Mouse (Mus musculus): Measurements from ENCODE around the gene Tmem43. TPM values are rescaled to one million over a fixed set of nuclear protein-coding genes. Genes with fewer than 3 reads are reported as not detected.
"Not testable (repeated sequence)": the region's sequence is repeated elsewhere in the genome, so short reads cannot be mapped to it uniquely, and the experiment has no call there.

Gene Tmem43
- polyA plus RNA-seq, 1 experiment: 68.1 TPM

DNA sequence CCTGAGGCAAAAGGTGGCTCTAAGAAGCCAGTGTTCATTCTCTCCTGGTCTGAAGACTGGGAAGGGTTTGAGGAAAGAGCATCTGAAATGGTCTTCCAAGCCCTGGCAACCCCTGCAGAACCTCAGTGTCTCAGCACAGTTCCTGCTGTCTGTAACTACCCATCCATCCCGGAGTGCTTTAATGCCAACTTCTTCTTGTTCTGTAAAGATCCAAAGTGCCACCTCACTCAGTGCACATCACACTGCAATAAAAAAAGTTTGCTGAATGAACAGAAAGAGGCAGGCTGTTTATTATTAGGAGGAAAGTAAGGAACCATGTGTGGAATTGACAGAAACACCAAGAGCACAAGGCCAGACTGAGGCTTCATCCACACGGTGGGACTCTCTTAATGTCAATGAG lies 2.8 kb upstream of the Tmem43 start:
- Histone ChIP-seq H3K79me2 (ENCODE audit: control insufficient read depth, insufficient read depth) (peaks cover 79% of the 10 kb centered on the region), H3K27me3 (ENCODE audit: control insufficient read depth, insufficient read depth, insufficient read length) (no peaks in the 10 kb centered on the region), H3K4me3 (ENCODE audit: insufficient read depth, poor library complexity, severe bottlenecking) (no peak overlapping the region), H3K79me3 (ENCODE audit: low read depth) (peaks cover 49% of the 10 kb centered on the region), H3ac (ENCODE audit: control insufficient read depth, insufficient read length, low read depth) (no peak overlapping the region), H3K36me3 (ENCODE audit: control insufficient read depth, insufficient read depth) (peaks cover 45% of the 10 kb centered on the region)
- TF ChIP-seq MYOG (IDR thresholded peaks at IDR 0.05; ENCODE audit: control insufficient read depth, extremely low read depth, insufficient read length): no peak
- no peak for TF ChIP-seq CEBPB (IDR thresholded peaks at IDR 0.05; ENCODE audit: low read depth)
- no peak for TF ChIP-seq MAX (IDR thresholded peaks at IDR 0.05)
- no peak for TF ChIP-seq CTCF (IDR thresholded peaks at IDR 0.05; ENCODE audit: control insufficient read depth, insufficient read depth, insufficient read length)
- no peak for TF ChIP-seq FOSL1 (IDR thresholded peaks at IDR 0.05; ENCODE audit: insufficient read depth, low read length, poor library complexity, severe bottlenecking)
- no peak for TF ChIP-seq USF1 (IDR thresholded peaks at IDR 0.05; ENCODE audit: low read depth)
- no peak for TF ChIP-seq MYOD1 (IDR thresholded peaks at IDR 0.05; ENCODE audit: control insufficient read depth, insufficient read length, low read depth)

DNA sequence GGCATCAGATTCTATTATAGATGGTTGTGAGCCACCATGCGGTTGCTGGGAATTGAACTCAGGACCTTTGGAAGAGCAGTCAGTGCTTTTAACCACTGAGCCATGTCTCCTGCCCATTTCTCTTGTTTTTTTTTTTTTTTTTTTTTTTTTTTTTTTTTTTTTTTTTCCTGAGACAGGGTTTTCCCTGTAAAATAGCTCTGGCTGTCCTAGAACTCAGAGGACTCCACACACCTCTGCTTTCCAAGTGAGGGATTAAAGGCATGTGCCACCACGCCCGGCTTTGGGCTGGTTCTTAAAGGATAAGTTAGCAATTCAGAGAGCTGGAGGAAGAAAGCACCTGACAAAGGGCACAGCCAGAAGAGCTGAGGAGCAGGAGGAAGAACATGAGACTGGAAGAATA lies 2.1 kb upstream of the Tmem43 start:
- H3ac ChIP-seq (ENCODE audit: control insufficient read depth, insufficient read length, low read depth); H3K27me3 ChIP-seq (ENCODE audit: control insufficient read depth, insufficient read depth, insufficient read length); H3K4me3 ChIP-seq (ENCODE audit: insufficient read depth, poor library complexity, severe bottlenecking): not testable (repeated sequence)
- H3K79me2 ChIP-seq (ENCODE audit: control insufficient read depth, insufficient read depth): peaks cover 86% of the 10 kb centered on the region
- H3K79me3 ChIP-seq (ENCODE audit: low read depth): peaks cover 55% of the 10 kb centered on the region
- H3K36me3 ChIP-seq (ENCODE audit: control insufficient read depth, insufficient read depth): peaks cover 45% of the 10 kb centered on the region

DNA sequence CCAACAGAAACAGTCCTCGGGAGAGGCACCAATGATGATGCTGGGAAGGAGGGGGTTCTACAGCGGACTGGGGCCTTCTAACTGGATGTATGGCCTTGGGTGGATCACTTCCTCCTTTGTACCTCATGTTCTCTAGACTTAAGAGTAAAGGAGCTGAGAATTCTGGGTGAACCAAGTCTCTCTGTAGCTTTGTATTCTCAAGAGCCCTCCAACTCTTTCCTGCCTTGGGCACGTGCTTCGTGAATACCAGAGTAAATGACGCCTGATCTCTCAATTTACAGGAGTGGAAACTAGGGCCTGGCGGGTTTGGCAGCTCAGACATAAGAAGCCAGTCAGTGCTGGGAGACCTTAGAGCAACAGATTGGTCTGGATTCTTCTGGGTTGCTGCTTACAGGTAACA lies 1.2 kb upstream of the Tmem43 start:
- peaks cover 46% of the 10 kb centered on the region for H3K36me3 ChIP-seq (ENCODE audit: control insufficient read depth, insufficient read depth)
- peak overlapping the region; percentile 95 for H3ac ChIP-seq (ENCODE audit: control insufficient read depth, insufficient read length, low read depth)
- H3K79me3 ChIP-seq (ENCODE audit: low read depth): peaks cover 56% of the 10 kb centered on the region
- peaks cover 95% of the 10 kb centered on the region for H3K79me2 ChIP-seq (ENCODE audit: control insufficient read depth, insufficient read depth)
- peak overlapping the region; percentile 94 for H3K4me3 ChIP-seq (ENCODE audit: insufficient read depth, poor library complexity, severe bottlenecking)
- no peaks in the 10 kb centered on the region for H3K27me3 ChIP-seq (ENCODE audit: control insufficient read depth, insufficient read depth, insufficient read length)
- no peak for TF ChIP-seq CEBPB (IDR thresholded peaks at IDR 0.05; ENCODE audit: low read depth)
- TF ChIP-seq MYOG (IDR thresholded peaks at IDR 0.05; ENCODE audit: control insufficient read depth, extremely low read depth, insufficient read length): no peak
- TF ChIP-seq FOSL1 (IDR thresholded peaks at IDR 0.05; ENCODE audit: insufficient read depth, low read length, poor library complexity, severe bottlenecking): no peak
- TF ChIP-seq MYOD1 (IDR thresholded peaks at IDR 0.05; ENCODE audit: control insufficient read depth, insufficient read length, low read depth): no peak
- no peak for TF ChIP-seq CTCF (IDR thresholded peaks at IDR 0.05; ENCODE audit: control insufficient read depth, insufficient read depth, insufficient read length)
- no peak for TF ChIP-seq USF1 (IDR thresholded peaks at IDR 0.05; ENCODE audit: low read depth)
- no peak for TF ChIP-seq MAX (IDR thresholded peaks at IDR 0.05)

DNA sequence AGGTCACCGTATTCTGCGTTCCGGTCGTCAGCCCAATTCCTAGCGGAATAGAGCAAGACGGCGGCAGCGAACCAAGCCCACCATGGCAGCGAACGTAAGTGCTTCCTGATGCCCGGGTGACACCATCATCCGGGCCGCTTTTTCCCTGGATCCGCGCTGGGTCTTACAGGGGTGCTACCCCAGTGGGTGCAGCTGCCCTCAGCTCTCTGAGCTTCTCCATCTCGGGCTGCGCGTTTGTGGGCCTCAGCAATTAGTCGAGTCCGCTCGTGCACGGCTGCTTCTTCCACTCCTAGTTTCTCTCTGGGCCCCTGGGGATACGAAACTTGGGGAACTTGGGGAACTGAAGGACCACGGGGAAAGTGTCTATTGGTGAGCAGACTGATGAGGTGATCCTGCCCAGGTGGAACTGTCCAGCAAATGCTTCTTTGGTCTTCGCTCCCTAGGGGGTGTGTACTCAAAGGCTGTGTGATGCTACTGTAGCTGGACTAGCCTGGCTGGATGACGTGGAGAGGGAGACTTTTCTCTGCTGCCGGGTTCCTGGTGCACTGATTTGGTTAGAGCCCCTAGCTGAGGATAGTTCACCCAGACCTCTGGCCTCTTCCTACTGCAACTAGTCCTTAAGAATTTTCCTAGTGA lies 420 bp downstream of the Tmem43 start:
- no peak for TF ChIP-seq MYOD1 (IDR thresholded peaks at IDR 0.05; ENCODE audit: control insufficient read depth, insufficient read length, low read depth)
- TF ChIP-seq CTCF (IDR thresholded peaks at IDR 0.05; ENCODE audit: control insufficient read depth, insufficient read depth, insufficient read length): no peak
- TF ChIP-seq USF1 (IDR thresholded peaks at IDR 0.05; ENCODE audit: low read depth): no peak
- TF ChIP-seq FOSL1 (IDR thresholded peaks at IDR 0.05; ENCODE audit: insufficient read depth, low read length, poor library complexity, severe bottlenecking): no peak
- no peak for TF ChIP-seq MYOG (IDR thresholded peaks at IDR 0.05; ENCODE audit: control insufficient read depth, extremely low read depth, insufficient read length)
- TF ChIP-seq MAX (IDR thresholded peaks at IDR 0.05): no peak
- peaks cover 89% of the 10 kb centered on the region for H3K79me2 ChIP-seq (ENCODE audit: control insufficient read depth, insufficient read depth)

DNA sequence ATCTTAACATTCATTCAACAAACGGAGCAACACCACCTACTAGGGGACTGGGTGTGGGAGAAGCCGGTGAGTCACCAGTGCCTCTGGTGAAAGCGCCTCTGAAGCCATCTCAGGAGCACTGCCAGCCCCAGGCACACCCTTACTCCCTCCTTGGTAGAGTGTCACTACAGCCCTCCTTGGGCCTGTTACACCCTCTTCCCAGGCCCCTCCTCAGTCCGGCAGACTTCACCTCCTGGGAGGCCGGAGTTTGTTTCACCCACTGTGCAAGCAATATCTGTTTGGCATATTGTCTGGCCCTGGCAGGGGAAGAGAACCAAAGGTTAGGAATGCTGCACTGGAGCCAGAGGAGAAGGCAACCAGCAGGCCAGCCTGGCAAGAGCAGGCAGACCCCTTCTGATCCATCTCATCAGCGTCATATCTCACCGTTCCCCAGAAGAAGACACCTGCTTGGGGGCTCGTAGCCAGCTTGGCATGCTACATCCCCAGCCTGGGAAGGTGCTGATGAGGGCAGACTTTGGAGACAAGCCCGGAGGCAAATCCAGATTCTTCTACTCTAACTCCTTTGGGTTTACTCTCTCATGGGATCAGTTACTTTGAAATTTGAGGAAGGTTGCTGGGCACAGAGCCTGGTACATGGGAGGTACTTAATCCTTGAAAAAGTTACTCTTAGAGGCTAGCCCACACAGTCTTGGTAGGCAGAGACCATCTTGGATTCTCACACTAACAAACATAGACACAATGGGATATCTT lies 1.1 kb downstream of the Tmem43 start:
- Histone ChIP-seq H3ac (ENCODE audit: control insufficient read depth, insufficient read length, low read depth) (peak overlapping the region; percentile 86), H3K27me3 (ENCODE audit: control insufficient read depth, insufficient read depth, insufficient read length) (no peaks in the 10 kb centered on the region), H3K79me3 (ENCODE audit: low read depth) (peaks cover 46% of the 10 kb centered on the region), H3K36me3 (ENCODE audit: control insufficient read depth, insufficient read depth) (peaks cover 59% of the 10 kb centered on the region), H3K79me2 (ENCODE audit: control insufficient read depth, insufficient read depth) (peaks cover 82% of the 10 kb centered on the region), H3K4me3 (ENCODE audit: insufficient read depth, poor library complexity, severe bottlenecking) (peak overlapping the region; percentile 94)
- TF ChIP-seq USF1 (IDR thresholded peaks at IDR 0.05; ENCODE audit: low read depth) (no peak), CEBPB (IDR thresholded peaks at IDR 0.05; ENCODE audit: low read depth) (no peak), MYOD1 (IDR thresholded peaks at IDR 0.05; ENCODE audit: control insufficient read depth, insufficient read length, low read depth) (no peak), MAX (IDR thresholded peaks at IDR 0.05) (no peak), CTCF (IDR thresholded peaks at IDR 0.05; ENCODE audit: control insufficient read depth, insufficient read depth, insufficient read length) (no peak)

More for the DNA sequence above, 420 bp downstream of the Tmem43 start:
- Histone ChIP-seq H3ac (ENCODE audit: control insufficient read depth, insufficient read length, low read depth) (peak overlapping the region; percentile 86), H3K79me3 (ENCODE audit: low read depth) (peaks cover 53% of the 10 kb centered on the region), H3K27me3 (ENCODE audit: control insufficient read depth, insufficient read depth, insufficient read length) (no peaks in the 10 kb centered on the region), H3K4me3 (ENCODE audit: insufficient read depth, poor library complexity, severe bottlenecking) (peak overlapping the region; percentile 94), H3K36me3 (ENCODE audit: control insufficient read depth, insufficient read depth) (peaks cover 53% of the 10 kb centered on the region)

DNA sequence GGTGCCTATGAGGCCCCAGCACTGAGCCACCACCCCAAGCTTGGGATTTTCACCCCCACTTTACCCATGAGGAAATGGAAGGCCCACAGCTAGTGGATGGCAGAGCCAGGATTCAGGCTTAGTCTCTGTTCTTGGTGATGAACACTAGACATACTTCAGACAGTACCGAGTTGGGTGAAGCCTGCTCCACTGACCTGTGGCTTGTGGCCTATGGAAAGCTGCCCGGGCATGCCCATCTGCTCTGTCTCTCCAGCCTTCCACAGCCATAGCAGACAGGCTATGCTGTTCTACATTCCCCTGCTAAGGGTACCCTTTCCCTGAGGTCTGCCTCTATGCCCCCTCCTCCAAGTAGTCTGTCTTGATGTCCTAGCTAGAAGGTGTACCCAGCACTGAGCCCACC lies 3.0 kb downstream of the Tmem43 start:
- Histone ChIP-seq H3K36me3 (ENCODE audit: control insufficient read depth, insufficient read depth) (peaks cover 64% of the 10 kb centered on the region), H3K27me3 (ENCODE audit: control insufficient read depth, insufficient read depth, insufficient read length) (no peaks in the 10 kb centered on the region), H3K79me2 (ENCODE audit: control insufficient read depth, insufficient read depth) (peaks cover 63% of the 10 kb centered on the region), H3ac (ENCODE audit: control insufficient read depth, insufficient read length, low read depth) (no peak overlapping the region), H3K4me3 (ENCODE audit: insufficient read depth, poor library complexity, severe bottlenecking) (no peak overlapping the region), H3K79me3 (ENCODE audit: low read depth) (peaks cover 30% of the 10 kb centered on the region)
- TF ChIP-seq MYOD1 (IDR thresholded peaks at IDR 0.05; ENCODE audit: control insufficient read depth, insufficient read length, low read depth) (no peak), CEBPB (IDR thresholded peaks at IDR 0.05; ENCODE audit: low read depth) (no peak), MYOG (IDR thresholded peaks at IDR 0.05; ENCODE audit: control insufficient read depth, extremely low read depth, insufficient read length) (no peak), USF1 (IDR thresholded peaks at IDR 0.05; ENCODE audit: low read depth) (no peak), MAX (IDR thresholded peaks at IDR 0.05) (no peak), CTCF (IDR thresholded peaks at IDR 0.05; ENCODE audit: control insufficient read depth, insufficient read depth, insufficient read length) (no peak), FOSL1 (IDR thresholded peaks at IDR 0.05; ENCODE audit: insufficient read depth, low read length, poor library complexity, severe bottlenecking) (no peak)

All from C2C12 (cell line).